Mouse (Mus musculus): Measurements from ENCODE around the gene Nmd3. TPM values are rescaled to one million over a fixed set of nuclear protein-coding genes. Genes with fewer than 3 reads are reported as not detected.

Gene Nmd3
- polyA plus RNA-seq, 1 experiment from 2014 or later, result 119 TPM

GRCm38 (mm10) chr3:69722187-69722867, 542 bp downstream of the Nmd3 start:
- Histone ChIP-seq H3K9me3 (no peaks in the 10 kb centered on the region), H3K27ac (peak overlapping the region; percentile 90), H3K9ac (peak overlapping the region; percentile 92), H3K27me3 (no peaks in the 10 kb centered on the region), H3K4me3 (peak overlapping the region; percentile 93), H3K36me3 (no peaks in the 10 kb centered on the region), H3K4me1 (peaks cover 14% of the 10 kb centered on the region), H3K4me2 (replicated peaks) (peak overlapping the region; percentile 81)
- WGBS, result under 1% methylated on average over 45 of the region's 58 CpGs
- peak; percentile 76 for ATAC-seq (ENCODE audit: insufficient number of reproducible peaks, insufficient read depth, low FRiP score, low TSS enrichment)

- Histone ChIP-seq H3K4me2 (replicated peaks) (peak overlapping the region; percentile 81), H3K27ac (no peak overlapping the region), H3K4me3 (peak overlapping the region; percentile 93), H3K36me3 (no peaks in the 10 kb centered on the region), H3K9me3 (no peaks in the 10 kb centered on the region), H3K9ac (peak overlapping the region; percentile 92), H3K4me1 (peaks cover 14% of the 10 kb centered on the region), H3K27me3 (no peaks in the 10 kb centered on the region)
- 42% methylated on average over 7 of the region's 7 CpGs for WGBS
- ATAC-seq (ENCODE audit: insufficient number of reproducible peaks, insufficient read depth, low FRiP score, low TSS enrichment), result no peak
These were observed 1.4 kb downstream of the Nmd3 start for GRCm38 (mm10) chr3:69723161-69723560.

- Histone ChIP-seq H3K4me3 (no peak overlapping the region), H3K9me3 (no peaks in the 10 kb centered on the region), H3K9ac (no peak overlapping the region), H3K4me1 (no peaks in the 10 kb centered on the region), H3K36me3 (peaks cover 36% of the 10 kb centered on the region), H3K27me3 (no peaks in the 10 kb centered on the region), H3K27ac (no peak overlapping the region), H3K4me2 (replicated peaks) (no peak overlapping the region)
- no peak for ATAC-seq (ENCODE audit: insufficient number of reproducible peaks, insufficient read depth, low FRiP score, low TSS enrichment)
These were observed 9.1 kb downstream of the Nmd3 start for GRCm38 (mm10) chr3:69730930-69731329.

- Histone ChIP-seq H3K9ac (no peak overlapping the region), H3K4me1 (no peaks in the 10 kb centered on the region), H3K4me3 (no peak overlapping the region), H3K4me2 (replicated peaks) (no peak overlapping the region), H3K9me3 (no peaks in the 10 kb centered on the region), H3K36me3 (peaks cover 42% of the 10 kb centered on the region), H3K27me3 (no peaks in the 10 kb centered on the region), H3K27ac (no peak overlapping the region)
- WGBS, result 87% methylated on average over 2 of the region's 2 CpGs
- ATAC-seq (ENCODE audit: insufficient number of reproducible peaks, insufficient read depth, low FRiP score, low TSS enrichment), result no peak
These were observed 12.2 kb downstream of the Nmd3 start for GRCm38 (mm10) chr3:69733939-69734338.

- Histone ChIP-seq H3K9ac (no peak overlapping the region), H3K9me3 (no peaks in the 10 kb centered on the region), H3K4me2 (replicated peaks) (no peak overlapping the region), H3K27me3 (no peaks in the 10 kb centered on the region), H3K4me3 (no peak overlapping the region), H3K27ac (no peak overlapping the region), H3K36me3 (peaks cover 32% of the 10 kb centered on the region), H3K4me1 (no peaks in the 10 kb centered on the region)
- ATAC-seq (ENCODE audit: insufficient number of reproducible peaks, insufficient read depth, low FRiP score, low TSS enrichment), result no peak
- 81% methylated on average over 3 of the region's 3 CpGs for WGBS
These were observed 33.4 kb downstream of the Nmd3 start for GRCm38 (mm10) chr3:69755192-69755591.

GRCm38 (mm10) chr3:69755968-69756367, 34.2 kb downstream of the Nmd3 start:
- Histone ChIP-seq H3K9me3 (no peaks in the 10 kb centered on the region), H3K4me2 (replicated peaks) (no peak overlapping the region), H3K9ac (no peak overlapping the region), H3K27ac (no peak overlapping the region), H3K27me3 (no peaks in the 10 kb centered on the region), H3K4me1 (no peaks in the 10 kb centered on the region), H3K4me3 (no peak overlapping the region), H3K36me3 (peaks cover 29% of the 10 kb centered on the region)
- ATAC-seq (ENCODE audit: insufficient number of reproducible peaks, insufficient read depth, low FRiP score, low TSS enrichment), result no peak
- 91% methylated on average over 3 of the region's 3 CpGs for WGBS

GRCm38 (mm10) chr3:69756499-69756898, 34.7 kb downstream of the Nmd3 start:
- no peaks in the 10 kb centered on the region for H3K4me1 ChIP-seq
- no peaks in the 10 kb centered on the region for H3K27me3 ChIP-seq
- no peak overlapping the region for H3K4me2 ChIP-seq (replicated peaks)
- no peak for ATAC-seq (ENCODE audit: insufficient number of reproducible peaks, insufficient read depth, low FRiP score, low TSS enrichment)
- H3K9ac ChIP-seq, result no peak overlapping the region
- no peak overlapping the region for H3K4me3 ChIP-seq
- 32% methylated on average over 7 of the region's 7 CpGs for WGBS
- H3K9me3 ChIP-seq, result no peaks in the 10 kb centered on the region
- H3K27ac ChIP-seq, result no peak overlapping the region
- H3K36me3 ChIP-seq, result peaks cover 25% of the 10 kb centered on the region

GRCm38 (mm10) chr3:69757456-69757855, 35.7 kb downstream of the Nmd3 start:
- Histone ChIP-seq H3K36me3 (peaks cover 25% of the 10 kb centered on the region), H3K4me1 (no peaks in the 10 kb centered on the region), H3K27ac (no peak overlapping the region), H3K4me3 (no peak overlapping the region), H3K27me3 (no peaks in the 10 kb centered on the region), H3K9me3 (no peaks in the 10 kb centered on the region), H3K9ac (no peak overlapping the region), H3K4me2 (replicated peaks) (no peak overlapping the region)
- 94% methylated on average over 1 of the region's 1 CpGs for WGBS
- no peak for ATAC-seq (ENCODE audit: insufficient number of reproducible peaks, insufficient read depth, low FRiP score, low TSS enrichment)

GRCm38 (mm10) chr3:69760081-69760480, 38.3 kb downstream of the Nmd3 start:
- no peak overlapping the region for H3K4me3 ChIP-seq
- H3K36me3 ChIP-seq, result peaks cover 18% of the 10 kb centered on the region
- H3K9ac ChIP-seq, result no peak overlapping the region
- no peaks in the 10 kb centered on the region for H3K9me3 ChIP-seq
- no peak overlapping the region for H3K27ac ChIP-seq
- no peaks in the 10 kb centered on the region for H3K27me3 ChIP-seq
- no peaks in the 10 kb centered on the region for H3K4me1 ChIP-seq
- ATAC-seq (ENCODE audit: insufficient number of reproducible peaks, insufficient read depth, low FRiP score, low TSS enrichment), result no peak
- 87% methylated on average over 6 of the region's 6 CpGs for WGBS
- H3K4me2 ChIP-seq (replicated peaks), result no peak overlapping the region

- Histone ChIP-seq H3K27me3 (no peaks in the 10 kb centered on the region), H3K9me3 (no peaks in the 10 kb centered on the region), H3K4me3 (no peak overlapping the region), H3K27ac (no peak overlapping the region), H3K9ac (no peak overlapping the region), H3K4me1 (no peaks in the 10 kb centered on the region), H3K36me3 (peaks cover 18% of the 10 kb centered on the region), H3K4me2 (replicated peaks) (no peak overlapping the region)
- no peak for ATAC-seq (ENCODE audit: insufficient number of reproducible peaks, insufficient read depth, low FRiP score, low TSS enrichment)
- WGBS, result 81% methylated on average over 4 of the region's 4 CpGs
These were observed 39.4 kb downstream of the Nmd3 start for GRCm38 (mm10) chr3:69761195-69761594.

- H3K4me2 ChIP-seq (replicated peaks), result no peak overlapping the region
- 75% methylated on average over 6 of the region's 6 CpGs for WGBS
- no peak for ATAC-seq (ENCODE audit: insufficient number of reproducible peaks, insufficient read depth, low FRiP score, low TSS enrichment)
- H3K27me3 ChIP-seq, result no peaks in the 10 kb centered on the region
- no peaks in the 10 kb centered on the region for H3K4me1 ChIP-seq
- H3K9ac ChIP-seq, result no peak overlapping the region
- H3K27ac ChIP-seq, result no peak overlapping the region
- no peak overlapping the region for H3K4me3 ChIP-seq
- H3K9me3 ChIP-seq, result no peaks in the 10 kb centered on the region
- peaks cover 17% of the 10 kb centered on the region for H3K36me3 ChIP-seq
These were observed 41.1 kb downstream of the Nmd3 start for GRCm38 (mm10) chr3:69762838-69763368.

- H3K36me3 ChIP-seq, result 0 out of 2 replicates have a peak, but pooled peaks cover 8% of the 10 kb centered on the region
- ATAC-seq (ENCODE audit: insufficient number of reproducible peaks, insufficient read depth, low FRiP score, low TSS enrichment), result no peak
- no peak overlapping the region for H3K9ac ChIP-seq
- no peaks in the 10 kb centered on the region for H3K9me3 ChIP-seq
- WGBS, result 91% methylated on average over 21 of the region's 21 CpGs
- no peak overlapping the region for H3K4me3 ChIP-seq
- no peak overlapping the region for H3K4me2 ChIP-seq (replicated peaks)
- H3K27me3 ChIP-seq, result no peaks in the 10 kb centered on the region
- no peaks in the 10 kb centered on the region for H3K4me1 ChIP-seq
- no peak overlapping the region for H3K27ac ChIP-seq
These were observed 42.1 kb downstream of the Nmd3 start for GRCm38 (mm10) chr3:69763630-69764565.

Measured in embryonic facial prominence, embryonic 12.5 days (tissue).